ENCODE assay signal across 14 mouse cellular contexts in the genomic region with DNA sequence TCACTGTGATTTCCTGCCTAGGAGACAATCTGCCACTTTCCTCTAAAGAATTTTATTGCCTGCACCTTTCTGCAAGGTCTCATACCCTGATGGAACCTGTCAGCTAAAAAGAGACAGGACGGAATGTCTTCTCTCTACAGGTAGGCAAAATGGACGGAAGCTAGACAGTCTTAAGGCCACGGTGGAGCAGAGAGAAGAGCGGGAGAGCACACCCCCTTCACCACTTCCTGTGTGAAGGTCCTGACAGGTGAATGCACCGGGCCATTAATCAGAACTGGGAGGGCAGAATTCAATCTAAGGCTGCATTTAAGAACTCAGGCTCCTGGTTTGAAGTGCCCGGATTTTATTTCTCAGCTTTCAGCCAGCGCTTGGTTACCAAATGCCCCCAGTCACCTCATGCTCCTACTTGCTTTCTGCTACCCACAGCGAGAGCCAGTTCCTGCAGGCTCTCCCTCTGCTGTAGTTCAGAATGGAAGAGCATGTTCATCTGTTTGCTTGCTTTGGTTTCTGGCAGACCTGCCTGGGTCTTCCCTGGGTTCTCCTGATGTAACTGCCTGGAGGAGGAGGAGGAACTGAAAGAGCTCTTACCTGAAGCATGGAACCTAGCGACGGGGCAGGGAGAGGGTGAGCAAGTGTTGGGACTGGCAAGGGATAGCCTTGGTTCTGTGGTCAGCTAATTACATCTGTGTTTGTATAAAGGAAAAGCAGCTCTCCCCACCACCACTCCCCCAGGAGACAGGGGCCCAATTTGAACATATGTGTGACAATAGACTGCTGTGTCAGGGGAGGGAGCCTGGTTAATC.
DNase-seq lines count a peak whose midpoint lies in the region; ATAC-seq lines count a peak whose summit lies in the region.
"Had no signal": no experiment of that assay in that cellular context is flagged by ENCODE, and none has a peak within 500 bp of the region (broad histone marks: within the 10 kb centered on the region; RNA-seq: fewer than 3 reads in every experiment).

No protein-coding gene starts in this region.

- no peak overlapping the region for H3K27ac ChIP-seq in neural tube, embryonic 12.5 days
- no peak overlapping the region for H3K27ac ChIP-seq in neural tube, embryonic 15.5 days (replicated peaks)
- no peak overlapping the region for H3K27ac ChIP-seq in embryonic facial prominence, embryonic 11.5 days (replicated peaks; ENCODE audit: low read depth, low read length)
- H3K27ac ChIP-seq in hindbrain, embryonic 12.5 days: no peak overlapping the region
- H3K27ac ChIP-seq: embryonic facial prominence, embryonic 15.5 days; stomach, embryonic 15.5 days had no signal

- ATAC-seq in neural tube, embryonic 12.5 days (ENCODE audit: low FRiP score, low read depth): peak; percentile 33; the same call in 1 of the 2 replicates
- no peak for ATAC-seq in neural tube, embryonic 15.5 days (ENCODE audit: low FRiP score)
- 0 out of 2 replicates have a peak, but pooled peaks have one; percentile 15 for ATAC-seq in embryonic facial prominence, embryonic 11.5 days (replicated peaks; ENCODE audit: insufficient number of reproducible peaks, low FRiP score, low TSS enrichment, low read depth)
- peak; percentile 52 for ATAC-seq in hindbrain, embryonic 12.5 days (ENCODE audit: low FRiP score)
- ATAC-seq in erythroblast, adult 5-6 weeks (replicated peaks; ENCODE audit: low FRiP score, poor library complexity, severe bottlenecking): no peak

- H3K4me1 ChIP-seq in neural tube, embryonic 12.5 days: peaks cover 13% of the 10 kb centered on the region; the same call in 1 of the 2 replicates
- H3K4me1 ChIP-seq in neural tube, embryonic 15.5 days: peaks cover 14% of the 10 kb centered on the region
- H3K4me1 ChIP-seq in embryonic facial prominence, embryonic 11.5 days (ENCODE audit: control insufficient read depth, insufficient read depth, low read length): no peaks in the 10 kb centered on the region
- H3K4me1 ChIP-seq in hindbrain, embryonic 12.5 days: peaks cover 21% of the 10 kb centered on the region
- H3K4me1 ChIP-seq: embryonic facial prominence, embryonic 15.5 days; stomach, embryonic 15.5 days had no signal

- WGBS in neural tube, embryonic 12.5 days: 69% methylated on average over 10 of the region's 10 CpGs
- 66% methylated on average over 10 of the region's 10 CpGs for WGBS in neural tube, embryonic 15.5 days
- WGBS in embryonic facial prominence, embryonic 11.5 days: 78% methylated on average over 10 of the region's 10 CpGs
- 76% methylated on average over 10 of the region's 10 CpGs for WGBS in hindbrain, embryonic 12.5 days

- H3K4me2 ChIP-seq in neural tube, embryonic 12.5 days (replicated peaks): no peak overlapping the region
- no peak overlapping the region for H3K4me2 ChIP-seq in neural tube, embryonic 15.5 days
- no peak overlapping the region for H3K4me2 ChIP-seq in embryonic facial prominence, embryonic 11.5 days (ENCODE audit: low read depth, low read length)
- no peak overlapping the region for H3K4me2 ChIP-seq in hindbrain, embryonic 12.5 days (replicated peaks)
- H3K4me2 ChIP-seq: embryonic facial prominence, embryonic 15.5 days; stomach, embryonic 15.5 days had no signal

- no peaks in the 10 kb centered on the region for H3K27me3 ChIP-seq in neural tube, embryonic 12.5 days (replicated peaks)
- no peaks in the 10 kb centered on the region for H3K27me3 ChIP-seq in neural tube, embryonic 15.5 days (replicated peaks)
- H3K27me3 ChIP-seq in embryonic facial prominence, embryonic 11.5 days (ENCODE audit: control insufficient read depth, insufficient read depth, low read length): no peaks in the 10 kb centered on the region
- no peaks in the 10 kb centered on the region for H3K27me3 ChIP-seq in hindbrain, embryonic 12.5 days
- H3K27me3 ChIP-seq: embryonic facial prominence, embryonic 15.5 days; stomach, embryonic 15.5 days had no signal

- H3K36me3 ChIP-seq in neural tube, embryonic 12.5 days: no peaks in the 10 kb centered on the region
- H3K36me3 ChIP-seq in neural tube, embryonic 15.5 days: no peaks in the 10 kb centered on the region
- no peaks in the 10 kb centered on the region for H3K36me3 ChIP-seq in embryonic facial prominence, embryonic 11.5 days (replicated peaks; ENCODE audit: control insufficient read depth, insufficient read depth, low read depth, low read length)
- no peaks in the 10 kb centered on the region for H3K36me3 ChIP-seq in hindbrain, embryonic 12.5 days
- H3K36me3 ChIP-seq: embryonic facial prominence, embryonic 15.5 days; G1E; stomach, embryonic 15.5 days had no signal

- no peak for DNase-seq in embryonic facial prominence, embryonic 11.5 days (ENCODE audit: low spot score)
- DNase-seq in naive thymus-derived CD4-positive, alpha-beta T cell, adult 2 months (ENCODE audit: low read depth): peak; percentile 49
- no peak for DNase-seq in ovary, adult 18-20 months (ENCODE audit: low spot score)
- DNase-seq: cerebellum, adult 9-11 months; gastrocnemius, postnatal 25 days; heart, postnatal 10 days; retina, postnatal 1 day had no signal

- H3K9me3 ChIP-seq in neural tube, embryonic 12.5 days: no peaks in the 10 kb centered on the region
- H3K9me3 ChIP-seq in neural tube, embryonic 15.5 days (replicated peaks): no peaks in the 10 kb centered on the region
- H3K9me3 ChIP-seq in embryonic facial prominence, embryonic 11.5 days (replicated peaks; ENCODE audit: control insufficient read depth, low read length): no peaks in the 10 kb centered on the region
- no peaks in the 10 kb centered on the region for H3K9me3 ChIP-seq in hindbrain, embryonic 12.5 days (replicated peaks)
- H3K9me3 ChIP-seq: embryonic facial prominence, embryonic 15.5 days; stomach, embryonic 15.5 days had no signal

- no peak overlapping the region for H3K4me3 ChIP-seq in neural tube, embryonic 12.5 days
- no peak overlapping the region for H3K4me3 ChIP-seq in neural tube, embryonic 15.5 days (replicated peaks)
- no peak overlapping the region for H3K4me3 ChIP-seq in embryonic facial prominence, embryonic 11.5 days (ENCODE audit: low read depth, low read length)
- no peak overlapping the region for H3K4me3 ChIP-seq in hindbrain, embryonic 12.5 days
- H3K4me3 ChIP-seq: embryonic facial prominence, embryonic 15.5 days; stomach, embryonic 15.5 days had no signal

- no peak overlapping the region for H3K9ac ChIP-seq in neural tube, embryonic 12.5 days
- H3K9ac ChIP-seq in neural tube, embryonic 15.5 days (replicated peaks): no peak overlapping the region
- no peak overlapping the region for H3K9ac ChIP-seq in embryonic facial prominence, embryonic 11.5 days (replicated peaks; ENCODE audit: low read length)
- no peak overlapping the region for H3K9ac ChIP-seq in hindbrain, embryonic 12.5 days
- H3K9ac ChIP-seq: embryonic facial prominence, embryonic 15.5 days; stomach, embryonic 15.5 days had no signal

Comparison
In these comparisons a context has a peak if more than half of its experiments do, and no peak if none do; other contexts are left out.
1. ATAC-seq: peak in neural tube, embryonic 12.5 days (single experiment), embryonic facial prominence, embryonic 11.5 days (single experiment) and hindbrain, embryonic 12.5 days (single experiment); none in neural tube, embryonic 15.5 days (single experiment) and erythroblast, adult 5-6 weeks (single experiment).